Mouse (Mus musculus): ENCODE measurements around the gene Dot1l.

Gene Dot1l

GRCm38 (mm10) chr10:80757717-80758116 is 2.7 kb downstream of the Dot1l start:
- DNase-seq (ENCODE audit: low read depth, low spot score), result no peak

GRCm38 (mm10) chr10:80758651-80759050 is 3.6 kb downstream of the Dot1l start:
- no peak for DNase-seq (ENCODE audit: low read depth, low spot score)

GRCm38 (mm10) chr10:80760596-80761524 is 5.9 kb downstream of the Dot1l start:
- no peak for DNase-seq (ENCODE audit: low read depth, low spot score)

GRCm38 (mm10) chr10:80761821-80762220 is 6.8 kb downstream of the Dot1l start:
- DNase-seq (ENCODE audit: low read depth, low spot score), result no peak

DNA sequence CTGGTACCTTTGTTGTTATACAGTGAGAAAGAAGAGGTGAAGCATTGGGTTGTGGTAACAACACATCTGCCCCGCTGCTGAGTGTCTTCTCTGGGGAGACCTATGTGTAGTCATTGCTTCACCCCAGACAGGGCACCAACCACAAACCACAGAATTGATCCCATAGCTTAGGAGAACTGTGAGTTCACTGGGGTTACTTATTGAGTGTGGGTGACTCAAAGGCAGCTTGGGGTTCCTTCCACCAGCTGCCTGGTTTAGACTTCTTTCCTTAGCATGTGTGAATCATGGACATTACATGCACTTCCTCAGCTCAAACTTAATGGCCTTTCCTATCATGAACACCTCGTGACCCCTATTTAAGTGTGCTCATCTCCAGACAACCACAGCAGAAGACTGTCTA is 8.5 kb downstream of the Dot1l start:
- no peak for DNase-seq (ENCODE audit: low read depth, low spot score)

DNA sequence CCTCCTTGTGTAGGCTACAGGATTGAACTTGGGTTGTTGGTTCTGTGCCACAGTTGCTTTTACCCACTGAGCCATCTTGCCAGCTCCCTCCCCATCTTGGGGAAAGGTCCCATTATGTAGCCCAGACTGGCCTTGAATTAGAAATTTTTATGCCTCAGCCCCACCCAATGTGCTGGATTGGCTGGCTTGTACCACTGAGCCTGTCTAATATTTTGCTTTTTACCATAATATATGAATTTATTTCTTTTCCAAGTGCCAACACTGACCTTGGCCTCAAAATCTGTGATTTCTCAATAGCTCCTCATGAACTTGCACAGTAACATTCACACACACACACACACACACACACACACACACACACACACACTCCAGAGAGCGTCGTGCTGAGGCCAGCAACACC is 10.7 kb downstream of the Dot1l start:
- no peak for DNase-seq (ENCODE audit: low read depth, low spot score)

DNA sequence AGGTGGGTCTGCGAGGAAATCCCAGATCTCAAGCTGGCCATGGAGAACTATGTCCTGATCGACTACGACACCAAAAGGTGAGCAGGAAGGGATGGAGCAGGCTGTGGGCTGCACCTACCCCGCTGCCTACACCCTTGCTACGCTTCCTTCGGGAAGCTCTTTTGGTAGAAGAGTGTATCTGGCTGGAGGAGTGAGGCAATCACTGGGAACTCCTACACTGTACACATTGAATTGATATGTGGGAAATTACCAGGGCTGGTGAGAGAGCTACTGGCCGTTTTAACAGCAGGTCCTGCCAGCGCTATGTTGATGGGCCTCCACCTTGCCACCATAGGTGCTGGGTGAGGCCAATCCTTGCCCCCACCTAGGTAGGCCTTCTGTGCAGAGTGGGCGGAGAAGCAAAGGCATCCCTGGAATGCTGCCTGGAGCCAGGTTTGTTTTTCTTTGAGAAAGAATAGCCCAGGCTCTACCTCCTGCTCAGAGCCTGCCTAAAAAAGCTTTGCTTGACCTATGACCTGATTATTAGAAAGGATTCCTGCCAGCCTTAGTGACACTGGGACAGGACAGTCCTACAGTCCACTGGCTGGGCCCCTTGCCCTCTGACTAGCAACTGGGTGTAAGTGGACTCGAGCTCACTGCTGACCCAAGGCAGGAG is 11.3 kb downstream of the Dot1l start:
- DNase-seq (ENCODE audit: low read depth, low spot score), result no peak

DNA sequence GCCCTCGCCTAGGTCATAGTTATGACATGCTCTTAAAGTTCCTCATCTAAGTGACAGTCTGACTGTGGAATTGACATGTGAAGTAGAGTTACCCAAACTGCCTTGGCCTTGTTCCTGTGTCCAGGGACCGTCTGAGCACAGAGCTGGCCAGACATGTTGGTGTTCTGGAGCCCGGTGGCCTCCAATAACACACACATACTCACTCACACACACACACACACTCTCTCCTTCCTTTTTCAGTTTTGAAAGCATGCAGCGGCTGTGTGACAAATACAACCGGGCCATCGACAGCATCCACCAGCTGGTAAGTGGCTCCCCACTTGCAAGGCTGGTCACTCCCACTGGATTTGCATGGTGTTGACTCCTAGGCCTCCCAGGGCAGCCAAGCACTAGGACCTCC is 13.4 kb downstream of the Dot1l start:
- DNase-seq (ENCODE audit: low read depth, low spot score), result no peak

GRCm38 (mm10) chr10:80773816-80774215 is 18.8 kb downstream of the Dot1l start:
- no peak for DNase-seq (ENCODE audit: low read depth, low spot score)

DNA sequence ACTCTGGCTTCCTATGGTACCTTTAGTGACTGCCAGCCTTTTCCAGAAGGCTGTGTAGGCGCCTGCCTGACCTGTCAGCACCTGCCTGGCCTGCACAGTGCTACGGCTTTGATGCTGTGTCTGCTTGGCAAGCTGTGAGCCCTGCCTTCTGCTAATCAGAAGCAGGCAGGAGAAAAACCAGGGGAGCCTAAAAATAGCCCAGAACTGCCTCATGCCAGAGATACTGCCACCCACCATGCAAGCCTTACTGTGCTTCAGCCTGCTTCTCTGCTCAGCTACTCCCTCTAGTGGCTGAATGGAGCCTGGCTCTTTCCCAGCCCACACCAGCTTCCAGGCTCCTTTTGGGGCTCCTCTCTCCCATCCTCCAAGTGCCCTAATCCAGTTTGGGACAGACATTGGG is 19.5 kb downstream of the Dot1l start:
- DNase-seq (ENCODE audit: low read depth, low spot score), result peak; percentile 96

- DNase-seq (ENCODE audit: low read depth, low spot score), result no peak
Measured at GRCm38 (mm10) chr10:80774981-80775380, 20.0 kb downstream of the Dot1l start.

DNA sequence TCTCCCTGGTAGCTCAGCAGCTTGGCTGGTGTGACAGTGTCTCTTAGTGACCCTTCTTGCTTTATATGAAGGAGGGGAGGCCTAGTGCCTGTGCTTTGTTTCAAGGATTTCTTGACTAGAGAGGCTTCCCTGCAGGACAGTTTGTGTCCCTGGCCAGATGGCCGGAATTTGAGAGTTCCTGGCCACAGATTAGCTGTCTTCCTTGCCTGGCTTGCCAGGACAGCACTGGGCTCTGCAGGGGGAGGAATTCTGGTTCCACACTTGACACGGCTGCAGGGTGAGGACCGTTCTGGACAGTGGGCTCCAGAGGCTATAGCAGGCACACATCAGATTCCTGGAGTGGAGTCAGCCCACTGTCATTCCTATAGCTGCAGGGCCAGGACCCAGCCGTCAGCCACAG is 20.7 kb downstream of the Dot1l start:
- DNase-seq (ENCODE audit: low read depth, low spot score), result no peak

DNA sequence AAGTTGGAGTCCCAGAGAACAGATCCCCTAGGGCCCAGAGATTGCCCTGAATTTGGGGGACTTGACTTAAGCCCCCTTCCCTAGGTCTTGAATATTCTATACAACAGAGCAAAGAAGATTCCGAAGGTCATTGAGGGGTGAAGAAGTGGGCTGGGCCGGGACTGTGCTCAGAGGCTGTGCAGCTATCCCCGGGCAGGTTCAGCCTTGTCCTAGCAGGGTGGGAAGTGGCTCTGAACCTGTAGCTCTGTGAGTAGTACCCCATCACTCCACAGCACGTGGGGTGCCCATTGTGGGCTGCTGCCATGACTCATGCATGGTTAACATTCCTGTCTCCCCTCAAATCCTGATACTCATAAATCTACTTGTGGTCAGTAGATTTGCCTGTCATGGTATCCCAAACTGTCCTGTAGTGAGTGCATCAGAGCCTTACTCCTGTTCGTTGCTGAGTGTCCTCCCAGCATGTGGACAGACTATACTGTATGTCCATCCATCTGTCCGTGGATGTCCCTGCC is 21.4 kb downstream of the Dot1l start:
- DNase-seq (ENCODE audit: low read depth, low spot score), result no peak

GRCm38 (mm10) chr10:80777123-80777522 is 22.1 kb downstream of the Dot1l start:
- DNase-seq (ENCODE audit: low read depth, low spot score), result no peak

DNA sequence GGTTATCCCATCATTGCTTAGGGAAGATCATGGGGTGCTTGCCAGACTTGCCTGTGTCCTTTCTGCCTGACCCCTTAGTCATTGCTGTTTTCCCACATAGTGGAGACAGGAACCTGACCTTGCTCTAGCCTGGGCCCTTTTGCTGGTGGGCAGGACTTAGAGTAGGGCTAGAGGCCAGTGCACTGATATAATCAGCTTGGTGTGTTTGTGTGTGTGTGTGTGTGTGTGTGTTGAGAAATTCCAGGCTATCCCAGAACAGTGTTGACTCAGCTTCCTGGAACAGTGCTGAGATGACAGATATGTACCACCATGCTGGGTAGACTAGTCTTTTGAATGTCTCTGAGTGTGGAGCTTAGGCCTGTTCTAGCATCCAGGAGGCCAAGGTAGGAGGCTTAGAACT is 24.6 kb downstream of the Dot1l start:
- no peak for DNase-seq (ENCODE audit: low read depth, low spot score)

DNA sequence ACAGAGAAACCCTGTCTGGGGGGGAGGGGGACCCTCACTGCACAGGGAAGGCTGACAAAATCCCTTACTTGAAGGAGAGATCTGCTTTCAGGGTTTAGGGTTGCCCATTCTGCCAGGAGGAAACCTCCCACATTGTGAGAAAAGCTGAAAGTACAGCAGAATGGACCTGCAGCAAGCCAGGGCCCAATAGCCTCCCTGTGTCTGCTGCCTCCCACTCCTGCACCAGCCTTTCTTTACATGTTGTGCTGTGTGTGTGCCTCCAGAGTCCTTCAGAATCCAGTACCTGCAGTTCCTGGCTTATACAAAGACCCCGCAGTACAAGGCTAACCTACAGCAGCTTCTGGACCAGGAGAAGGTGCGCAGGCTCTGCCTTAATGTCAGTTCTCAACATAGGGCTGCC is 29.3 kb downstream of the Dot1l start:
- DNase-seq (ENCODE audit: low read depth, low spot score), result no peak

- DNase-seq (ENCODE audit: low read depth, low spot score), result peak; percentile 47
Measured at GRCm38 (mm10) chr10:80784871-80785270, 29.9 kb downstream of the Dot1l start.

DNA sequence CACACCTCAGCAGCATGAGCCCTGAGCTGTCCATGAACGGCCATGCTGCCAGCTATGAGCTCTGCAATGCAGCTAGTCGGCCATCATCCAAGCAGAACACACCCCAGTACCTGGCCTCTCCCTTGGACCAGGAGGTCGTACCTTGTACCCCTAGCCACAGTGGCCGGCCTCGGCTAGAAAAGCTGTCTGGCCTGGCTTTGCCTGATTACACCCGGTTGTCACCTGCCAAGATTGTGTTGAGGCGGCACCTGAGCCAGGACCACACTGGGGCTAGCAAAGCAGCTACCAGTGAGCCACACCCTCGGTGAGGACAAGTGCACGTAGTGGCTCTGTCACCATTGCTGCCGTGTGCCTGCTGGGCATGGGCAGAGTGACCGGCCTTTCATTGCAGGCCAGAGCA is 31.0 kb downstream of the Dot1l start:
- DNase-seq (ENCODE audit: low read depth, low spot score), result no peak

- no peak for DNase-seq (ENCODE audit: low read depth, low spot score)
Measured at GRCm38 (mm10) chr10:80787517-80787916, 32.5 kb downstream of the Dot1l start.

DNA sequence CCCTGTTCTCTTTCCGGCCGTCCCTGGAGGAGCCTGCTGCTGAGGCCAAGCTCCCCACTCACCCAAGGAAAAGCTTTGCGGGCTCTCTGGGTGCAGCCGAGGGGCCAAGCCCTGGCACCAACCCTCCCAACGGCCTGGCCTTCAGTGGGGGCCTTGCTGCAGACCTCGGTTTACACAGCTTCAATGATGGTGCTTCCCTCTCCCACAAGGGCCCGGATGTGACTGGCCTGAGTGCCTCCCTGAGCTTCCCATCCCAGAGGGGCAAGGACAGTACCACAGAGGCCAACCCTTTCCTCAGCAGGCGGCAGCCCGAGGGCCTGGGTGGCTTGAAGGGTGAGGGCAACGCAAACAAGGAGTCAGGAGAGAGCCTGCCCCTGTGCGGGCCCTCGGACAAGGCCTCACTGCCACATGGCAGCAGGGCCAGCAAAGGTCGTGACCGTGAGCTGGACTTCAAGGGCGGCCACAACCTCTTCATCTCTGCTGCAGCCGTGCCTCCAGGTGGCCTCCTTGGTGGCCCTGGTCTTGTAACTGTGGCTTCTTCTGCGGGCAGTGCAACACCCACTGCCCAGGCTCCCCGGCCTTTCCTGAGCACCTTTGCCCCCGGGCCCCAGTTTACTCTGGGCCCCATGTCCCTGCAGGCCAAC is 35.9 kb downstream of the Dot1l start:
- DNase-seq (ENCODE audit: low read depth, low spot score), result no peak

GRCm38 (mm10) chr10:80791476-80792174 is 36.6 kb downstream of the Dot1l start:
- DNase-seq (ENCODE audit: low read depth, low spot score), result no peak
